Mouse (Mus musculus) forebrain, embryonic 12.5 days (tissue): ENCODE measurements around the gene Pafah1b2. TPM values are rescaled to one million over a fixed set of nuclear protein-coding genes. Genes with fewer than 3 reads are reported as not detected.

Experiments used
- ATAC-seq: fragments of 200-750 bp; cut with Nextera tagmentation; 2 replicates; pipeline ENCODE4 v1.8.0; 2017; ENCODE audit warnings: moderate TSS enrichment; ENCODE audit not compliant: low FRiP score
- H3K27ac ChIP-seq: fragments of 300-500 bp; sonication (generic); 2 replicates; pipeline ENCODE4 v1.5.1; 2016; ENCODE audit warnings: mild to moderate bottlenecking
- H3K27me3 ChIP-seq: fragments of 300-500 bp; sonication (generic); 2 replicates; pipeline ENCODE4 v1.6.1; 2016; ENCODE audit warnings: mild to moderate bottlenecking
- H3K36me3 ChIP-seq: fragments of 300-500 bp; sonication (generic); replicated peaks from 2 replicates; pipeline ENCODE4 v1.6.1; 2016; ENCODE audit warnings: mild to moderate bottlenecking
- H3K4me1 ChIP-seq: fragments of 300-500 bp; sonication (generic); 2 replicates; pipeline ENCODE4 v1.6.1; 2016
- H3K4me2 ChIP-seq: fragments of 300-500 bp; sonication (generic); 2 replicates; pipeline ENCODE4 v1.6.1; 2016; ENCODE audit warnings: mild to moderate bottlenecking, moderate library complexity
- H3K4me3 ChIP-seq: fragments of 300-500 bp; sonication (generic); replicated peaks from 2 replicates; pipeline ENCODE4 v1.5.1; 2016; ENCODE audit warnings: mild to moderate bottlenecking
- H3K9ac ChIP-seq: fragments of 300-500 bp; sonication (generic); 2 replicates; pipeline ENCODE4 v1.6.1; 2016; ENCODE audit warnings: mild to moderate bottlenecking
- H3K9me3 ChIP-seq: fragments of 300-500 bp; sonication (generic); 2 replicates; pipeline ENCODE4 v1.6.1; 2016
- WGBS: fragments of 180-500 bp; shearing (Covaris S2); methylation state at CpG from one replicate; pipeline ENCODE4 v1.1.7; 2016; 5-methylcytosine and 5-hydroxymethylcytosine counted together
- polyA plus RNA-seq: library from polyadenylated mRNA; unstranded; fragments of >200 nt; fragmentation: Nextera tagmentation; extraction: Ambion mirVana; gene quantifications from 2 replicates; pipeline ENCODE4 v1.2.1, GENCODE M21; 2016

The Pafah1b2 gene
- polyA plus RNA-seq, 1 experiment from 2014 or later, result 298 TPM

DNA sequence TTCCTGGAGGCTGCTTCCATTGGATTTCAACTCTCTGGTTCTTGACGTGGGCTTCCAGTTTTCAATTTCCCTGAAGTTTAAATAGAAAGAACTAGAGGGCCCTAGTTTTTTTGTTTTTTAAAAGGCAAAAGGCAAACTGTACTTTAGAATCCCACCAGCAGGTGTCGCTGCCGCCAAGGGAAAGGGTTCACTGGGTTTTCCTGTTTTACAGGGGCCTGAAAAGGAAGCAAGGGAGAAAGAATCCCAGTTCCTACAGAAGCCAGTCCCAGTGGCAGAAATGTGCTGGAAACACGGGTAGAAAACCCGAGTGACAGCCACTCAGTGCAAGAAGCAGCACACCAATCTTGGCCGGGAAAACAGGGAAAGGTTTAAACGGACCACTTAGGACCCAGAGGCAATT lies 8.8 kb downstream of the Pafah1b2 start:
- H3K9ac ChIP-seq, result no peak overlapping the region
- no peak overlapping the region for H3K4me3 ChIP-seq
- H3K9me3 ChIP-seq, result no peaks in the 10 kb centered on the region
- H3K4me2 ChIP-seq, result no peak overlapping the region
- no peaks in the 10 kb centered on the region for H3K4me1 ChIP-seq
- H3K27me3 ChIP-seq, result no peaks in the 10 kb centered on the region
- H3K27ac ChIP-seq, result no peak overlapping the region
- no peak for ATAC-seq
- no peaks in the 10 kb centered on the region for H3K36me3 ChIP-seq
- WGBS, result 10% methylated on average over 7 of the region's 7 CpGs

DNA sequence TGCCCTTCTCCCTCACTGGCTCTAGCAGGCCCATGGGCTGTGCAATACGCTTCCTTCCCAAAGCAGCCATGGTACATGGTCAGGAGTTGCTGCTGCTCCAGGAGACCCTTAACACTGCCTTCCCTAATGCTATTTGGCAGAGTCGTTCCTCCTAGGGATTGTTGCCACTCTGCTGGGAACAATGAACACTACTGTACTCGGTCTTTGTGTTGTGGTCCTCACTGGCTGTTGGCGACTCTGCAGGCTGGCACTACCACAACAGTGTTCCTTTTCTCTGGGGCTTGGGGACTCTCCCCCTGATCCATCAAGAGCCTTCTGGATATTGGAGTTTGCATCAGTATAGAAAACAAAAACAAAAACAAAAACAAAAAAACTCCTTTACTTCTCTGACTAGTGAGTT lies 13.5 kb downstream of the Pafah1b2 start:
- H3K4me2 ChIP-seq, result no peak overlapping the region
- H3K27ac ChIP-seq, result no peak overlapping the region
- 70% methylated on average over 4 of the region's 4 CpGs for WGBS
- H3K9ac ChIP-seq, result no peak overlapping the region
- no peaks in the 10 kb centered on the region for H3K9me3 ChIP-seq
- H3K36me3 ChIP-seq, result no peaks in the 10 kb centered on the region
- no peaks in the 10 kb centered on the region for H3K4me1 ChIP-seq
- ATAC-seq, result no peak
- no peak overlapping the region for H3K4me3 ChIP-seq
- H3K27me3 ChIP-seq, result no peaks in the 10 kb centered on the region

DNA sequence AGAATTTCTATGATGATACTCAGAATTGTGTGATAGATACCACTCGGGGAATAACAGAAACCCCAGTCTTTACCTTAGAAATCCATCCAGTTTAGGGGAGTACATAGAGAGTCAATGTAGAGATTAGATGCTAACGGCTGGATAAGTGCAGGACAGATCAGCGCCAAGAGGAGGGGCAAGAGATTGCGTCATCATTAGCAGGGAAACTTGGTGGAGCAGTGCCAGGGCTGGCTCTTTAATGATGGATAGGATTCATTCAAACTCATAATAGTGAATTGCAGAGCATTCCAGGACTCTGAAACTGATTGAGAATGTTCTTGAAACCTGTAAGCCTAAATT lies 27.3 kb downstream of the Pafah1b2 start:
- WGBS, result under 1% methylated on average over 4 of the region's 4 CpGs
- Histone ChIP-seq H3K9ac (peak overlapping the region; percentile 99), H3K9me3 (no peaks in the 10 kb centered on the region), H3K27me3 (no peaks in the 10 kb centered on the region), H3K36me3 (peaks cover 7% of the 10 kb centered on the region; the same call in 1 of the 2 replicates), H3K4me1 (peaks cover 32% of the 10 kb centered on the region), H3K4me3 (peak overlapping the region; percentile 94), H3K4me2 (peak overlapping the region; percentile 94), H3K27ac (peak overlapping the region; percentile 96)
- ATAC-seq, result peak; percentile 82

GRCm38 (mm10) chr9:45984409-45985228 lies 27.9 kb downstream of the Pafah1b2 start:
- Histone ChIP-seq H3K4me3 (peak overlapping the region; percentile 94), H3K27me3 (no peaks in the 10 kb centered on the region), H3K4me2 (peak overlapping the region; percentile 94), H3K9ac (peak overlapping the region; percentile 99), H3K36me3 (peaks cover 7% of the 10 kb centered on the region; the same call in 1 of the 2 replicates), H3K27ac (peak overlapping the region; percentile 96), H3K4me1 (peaks cover 32% of the 10 kb centered on the region), H3K9me3 (no peaks in the 10 kb centered on the region)
- peak; percentile 95 for ATAC-seq
- under 1% methylated on average over 60 of the region's 76 CpGs for WGBS

- Histone ChIP-seq H3K36me3 (peaks cover 7% of the 10 kb centered on the region; the same call in 1 of the 2 replicates), H3K9ac (peak overlapping the region; percentile 99), H3K9me3 (no peaks in the 10 kb centered on the region), H3K4me3 (peak overlapping the region; percentile 94), H3K4me2 (peak overlapping the region; percentile 94), H3K4me1 (peaks cover 32% of the 10 kb centered on the region), H3K27ac (peak overlapping the region; percentile 96), H3K27me3 (no peaks in the 10 kb centered on the region)
- WGBS, result 1% methylated on average over 23 of the region's 23 CpGs
- no peak for ATAC-seq
Measured at GRCm38 (mm10) chr9:45983676-45984408, 28.6 kb downstream of the Pafah1b2 start.

DNA sequence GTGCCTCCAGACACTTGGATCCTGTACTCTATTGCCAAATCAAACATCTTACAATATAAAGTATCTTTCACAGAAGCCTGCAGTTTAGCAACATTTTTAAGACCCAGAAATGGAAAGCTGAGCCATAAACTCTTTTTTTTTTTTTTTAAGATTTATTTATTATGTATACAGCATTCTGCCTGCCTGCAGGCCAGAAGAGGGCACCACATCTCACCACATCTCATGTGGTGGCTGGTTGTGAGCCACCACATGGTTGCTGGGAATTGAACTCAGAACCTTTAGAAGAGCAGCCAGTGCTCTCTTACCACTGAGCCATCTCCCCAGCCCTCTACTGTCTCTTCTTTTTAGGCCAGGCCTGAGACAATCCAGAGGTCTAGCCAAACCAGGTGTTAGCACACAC lies 31.2 kb downstream of the Pafah1b2 start:
- H3K4me1 ChIP-seq, result peaks cover 32% of the 10 kb centered on the region
- H3K9ac ChIP-seq, result no peak overlapping the region
- no peak for ATAC-seq
- no peaks in the 10 kb centered on the region for H3K9me3 ChIP-seq
- H3K36me3 ChIP-seq, result peaks cover 20% of the 10 kb centered on the region
- no peaks in the 10 kb centered on the region for H3K27me3 ChIP-seq
- H3K4me2 ChIP-seq, result no peak overlapping the region
- no peak overlapping the region for H3K27ac ChIP-seq
- no peak overlapping the region for H3K4me3 ChIP-seq

GRCm38 (mm10) chr9:45980611-45981010 lies 31.9 kb downstream of the Pafah1b2 start:
- Histone ChIP-seq H3K9me3 (no peaks in the 10 kb centered on the region), H3K36me3 (peaks cover 23% of the 10 kb centered on the region), H3K4me3 (no peak overlapping the region), H3K9ac (no peak overlapping the region), H3K27me3 (no peaks in the 10 kb centered on the region), H3K4me2 (no peak overlapping the region), H3K4me1 (peaks cover 29% of the 10 kb centered on the region), H3K27ac (no peak overlapping the region)
- 83% methylated on average over 1 of the region's 1 CpGs for WGBS
- ATAC-seq, result no peak

GRCm38 (mm10) chr9:45979778-45980177 lies 32.7 kb downstream of the Pafah1b2 start:
- no peak overlapping the region for H3K4me3 ChIP-seq
- H3K36me3 ChIP-seq, result peaks cover 29% of the 10 kb centered on the region
- peaks cover 24% of the 10 kb centered on the region for H3K4me1 ChIP-seq
- H3K9ac ChIP-seq, result no peak overlapping the region
- no peak overlapping the region for H3K27ac ChIP-seq
- no peak overlapping the region for H3K4me2 ChIP-seq
- H3K27me3 ChIP-seq, result no peaks in the 10 kb centered on the region
- H3K9me3 ChIP-seq, result no peaks in the 10 kb centered on the region
- 97% methylated on average over 2 of the region's 2 CpGs for WGBS
- ATAC-seq, result no peak

- WGBS, result 95% methylated on average over 2 of the region's 2 CpGs
- H3K4me1 ChIP-seq, result peaks cover 8% of the 10 kb centered on the region
- H3K4me3 ChIP-seq, result no peak overlapping the region
- ATAC-seq, result no peak
- no peak overlapping the region for H3K9ac ChIP-seq
- no peak overlapping the region for H3K4me2 ChIP-seq
- H3K36me3 ChIP-seq, result peaks cover 48% of the 10 kb centered on the region
- no peaks in the 10 kb centered on the region for H3K27me3 ChIP-seq
- no peaks in the 10 kb centered on the region for H3K9me3 ChIP-seq
- H3K27ac ChIP-seq, result no peak overlapping the region
Measured at GRCm38 (mm10) chr9:45976884-45977283, 35.6 kb downstream of the Pafah1b2 start.

DNA sequence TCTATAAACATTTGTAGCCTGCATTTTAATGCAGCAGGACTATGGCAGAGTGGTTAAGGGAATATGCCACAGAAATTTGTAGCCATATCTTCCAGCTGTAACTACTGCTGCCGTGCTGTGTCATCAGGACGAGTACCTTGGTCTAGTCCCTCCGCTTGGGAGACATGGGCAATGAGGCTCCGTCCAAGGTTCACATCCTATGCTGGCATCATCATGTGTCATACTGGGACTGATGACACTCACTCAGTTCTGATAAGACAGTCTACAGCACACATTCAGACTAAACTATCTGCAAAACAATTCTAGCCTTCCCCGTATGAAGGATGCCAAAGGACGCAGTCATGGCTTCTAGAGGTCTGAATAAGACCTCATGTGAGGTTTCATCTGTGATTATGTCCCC lies 48.9 kb downstream of the Pafah1b2 start:
- no peaks in the 10 kb centered on the region for H3K9me3 ChIP-seq
- H3K4me2 ChIP-seq, result no peak overlapping the region
- H3K9ac ChIP-seq, result no peak overlapping the region
- 91% methylated on average over 6 of the region's 6 CpGs for WGBS
- H3K27me3 ChIP-seq, result no peaks in the 10 kb centered on the region
- no peak overlapping the region for H3K27ac ChIP-seq
- no peaks in the 10 kb centered on the region for H3K4me1 ChIP-seq
- no peak for ATAC-seq
- peaks cover 81% of the 10 kb centered on the region for H3K36me3 ChIP-seq
- no peak overlapping the region for H3K4me3 ChIP-seq

GRCm38 (mm10) chr9:45961855-45962254 lies 50.6 kb downstream of the Pafah1b2 start:
- Histone ChIP-seq H3K36me3 (peaks cover 66% of the 10 kb centered on the region), H3K4me3 (no peak overlapping the region), H3K9me3 (no peaks in the 10 kb centered on the region), H3K27ac (no peak overlapping the region), H3K4me1 (peaks cover 6% of the 10 kb centered on the region; the same call in 1 of the 2 replicates), H3K4me2 (no peak overlapping the region), H3K27me3 (no peaks in the 10 kb centered on the region), H3K9ac (no peak overlapping the region)
- ATAC-seq, result no peak
- WGBS, result 93% methylated on average over 2 of the region's 2 CpGs

- H3K27me3 ChIP-seq, result no peaks in the 10 kb centered on the region
- WGBS, result 86% methylated on average over 7 of the region's 7 CpGs
- H3K4me2 ChIP-seq, result no peak overlapping the region
- no peak for ATAC-seq
- H3K4me3 ChIP-seq, result no peak overlapping the region
- no peak overlapping the region for H3K9ac ChIP-seq
- peaks cover 17% of the 10 kb centered on the region for H3K4me1 ChIP-seq
- H3K9me3 ChIP-seq, result no peaks in the 10 kb centered on the region
- H3K36me3 ChIP-seq, result peaks cover 46% of the 10 kb centered on the region
- H3K27ac ChIP-seq, result no peak overlapping the region
Measured at GRCm38 (mm10) chr9:45959661-45960060, 52.8 kb downstream of the Pafah1b2 start.
